Mouse (Mus musculus) layer of hippocampus, adult 9-11 months (tissue): ENCODE measurements around the gene Emx2.

ENCODE experiments used
- DNase-seq: peaks from one replicate; pipeline ENCODE4 v3.0.0; 2022

The Emx2 gene

DNA sequence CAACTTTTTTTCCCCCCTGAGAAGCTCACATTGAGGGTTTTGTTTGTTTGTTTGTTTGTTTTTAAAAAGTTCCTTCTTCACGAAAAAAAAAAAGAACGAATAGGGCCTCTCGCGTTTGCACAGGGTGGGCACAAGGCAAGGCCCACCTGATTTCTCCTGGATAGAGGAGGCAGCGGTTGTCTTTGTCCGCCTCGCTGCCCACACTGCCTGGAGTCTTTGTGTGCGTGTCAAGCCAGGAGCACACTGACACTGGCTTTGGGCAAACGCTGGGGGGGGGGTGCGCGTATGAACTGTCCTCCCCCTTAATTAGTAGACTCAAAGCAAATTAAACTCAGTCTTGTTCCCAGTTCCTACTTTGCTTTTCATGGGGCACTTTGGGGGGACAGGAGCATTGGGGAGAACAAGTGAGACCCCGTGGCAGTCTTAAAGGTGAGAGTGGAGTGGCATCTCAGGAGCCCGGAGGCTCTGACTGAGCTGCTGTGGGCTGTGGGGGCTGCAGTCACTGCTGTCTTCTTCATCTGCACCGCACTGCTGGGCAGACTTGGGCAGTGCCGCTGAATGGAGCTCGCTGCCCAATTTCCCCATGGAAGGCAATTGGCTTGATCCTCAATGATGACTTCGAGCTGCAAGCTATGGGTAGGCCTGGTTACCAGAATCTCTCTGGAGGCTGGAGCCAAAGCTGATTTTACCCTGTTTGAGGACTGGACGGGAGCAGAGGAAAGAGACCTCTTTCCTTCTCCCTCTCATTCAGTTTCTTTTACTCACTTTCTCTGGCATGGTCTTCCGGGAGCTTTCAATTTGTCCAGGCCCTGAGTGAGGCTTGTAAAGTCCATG lies 4.5 kb downstream of the Emx2 start:
- DNase-seq = no peak

DNA sequence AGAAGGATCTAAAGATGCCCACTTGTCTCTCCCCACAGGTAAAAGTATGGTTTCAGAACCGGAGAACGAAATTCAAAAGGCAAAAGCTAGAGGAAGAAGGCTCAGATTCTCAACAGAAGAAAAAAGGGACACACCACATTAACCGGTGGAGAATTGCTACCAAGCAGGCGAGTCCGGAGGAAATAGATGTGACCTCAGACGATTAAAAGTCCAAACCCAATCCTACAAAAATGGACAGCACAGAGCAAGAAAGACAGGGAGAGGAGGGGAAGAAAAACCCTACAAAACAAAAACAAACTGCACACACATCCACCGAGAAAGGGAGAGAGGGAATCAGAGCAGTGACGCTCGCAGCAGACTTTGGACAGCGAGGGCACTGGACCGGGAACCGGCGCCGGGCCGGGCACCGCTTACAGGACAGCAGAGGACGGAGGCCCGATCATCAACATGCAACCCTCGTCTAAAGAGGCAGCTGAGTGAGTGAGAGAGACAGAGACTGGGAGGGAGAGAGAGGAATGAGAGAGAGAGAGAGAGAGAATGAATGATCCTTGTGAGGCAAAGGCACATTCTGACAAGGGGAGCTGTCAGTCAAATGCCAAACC lies 5.8 kb downstream of the Emx2 start:
- no peak for DNase-seq

DNA sequence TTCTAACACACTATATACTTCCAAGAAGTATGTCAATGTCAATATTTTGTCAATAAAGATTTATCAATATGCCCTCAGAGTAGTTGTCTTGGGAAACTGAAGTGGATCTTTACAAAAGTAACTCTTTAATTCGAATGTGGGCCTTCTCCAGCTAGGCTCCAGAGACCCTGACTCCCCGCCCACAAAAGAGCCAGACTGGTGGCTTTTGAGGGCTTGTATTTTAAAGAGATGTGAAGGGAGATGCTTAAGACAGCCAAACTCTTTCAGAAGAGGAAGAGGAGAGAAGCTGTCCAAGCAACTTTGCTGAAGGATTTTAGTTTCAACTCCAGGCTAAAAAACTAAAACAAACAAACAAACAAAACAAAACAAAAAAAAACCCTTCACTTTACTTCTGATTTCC lies 7.1 kb downstream of the Emx2 start:
- no peak for DNase-seq

DNA sequence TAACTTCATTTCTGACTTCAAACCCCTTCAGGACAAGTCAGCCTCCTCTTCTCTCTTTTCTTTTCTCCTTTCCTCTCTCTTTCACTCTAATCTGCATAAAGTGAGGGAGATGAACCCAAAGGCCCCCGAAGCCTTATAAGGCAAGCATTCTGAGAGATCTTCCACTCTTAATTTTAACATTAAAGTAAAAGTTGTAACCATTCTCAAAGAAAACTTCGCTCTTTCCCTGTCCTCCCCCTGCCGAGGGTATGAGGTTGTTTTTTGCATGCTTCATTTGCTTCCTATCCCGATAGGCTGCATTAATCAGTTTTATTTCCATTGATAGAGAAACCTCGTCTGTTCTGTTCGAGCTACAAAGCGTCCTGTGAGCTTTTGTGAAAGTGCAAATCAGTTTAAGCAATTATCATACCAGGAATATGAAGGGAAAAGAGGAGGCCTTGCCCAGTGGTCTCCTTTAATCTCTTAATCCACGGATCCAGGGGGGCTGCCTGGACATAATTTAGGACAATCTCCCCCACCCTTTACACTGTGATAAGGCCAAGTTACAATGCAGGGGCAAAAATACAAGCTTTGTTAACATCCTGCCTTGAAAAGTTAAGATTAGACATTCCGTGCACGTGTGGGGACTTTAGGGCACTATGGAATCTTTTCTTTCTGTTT lies 7.7 kb downstream of the Emx2 start:
- DNase-seq = no peak

DNA sequence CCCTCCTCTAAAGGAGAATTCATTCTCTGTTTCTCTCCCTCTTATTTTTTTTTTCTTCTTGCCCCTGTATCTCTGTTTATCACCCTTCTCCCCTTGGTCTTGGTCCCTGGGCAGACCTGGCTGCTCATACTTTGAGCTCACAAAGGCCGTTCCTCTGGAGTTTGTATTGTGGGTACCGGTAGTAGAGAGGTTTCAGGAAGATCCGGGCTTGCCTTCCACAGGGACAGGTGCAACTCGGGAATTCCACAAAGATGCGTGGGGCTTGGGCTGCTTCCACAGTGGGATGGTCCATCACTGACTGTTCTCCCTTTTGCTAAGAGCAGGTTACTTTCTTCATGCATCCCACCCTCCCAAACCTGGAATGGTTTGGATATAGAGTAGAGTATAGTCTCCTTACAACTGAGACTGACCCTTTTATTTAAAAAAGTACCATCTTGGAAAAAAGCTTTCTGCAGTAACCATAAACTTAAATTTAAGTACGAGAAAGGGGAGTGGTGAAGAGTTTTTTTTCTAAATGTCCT lies 8.3 kb downstream of the Emx2 start:
- no peak for DNase-seq

DNA sequence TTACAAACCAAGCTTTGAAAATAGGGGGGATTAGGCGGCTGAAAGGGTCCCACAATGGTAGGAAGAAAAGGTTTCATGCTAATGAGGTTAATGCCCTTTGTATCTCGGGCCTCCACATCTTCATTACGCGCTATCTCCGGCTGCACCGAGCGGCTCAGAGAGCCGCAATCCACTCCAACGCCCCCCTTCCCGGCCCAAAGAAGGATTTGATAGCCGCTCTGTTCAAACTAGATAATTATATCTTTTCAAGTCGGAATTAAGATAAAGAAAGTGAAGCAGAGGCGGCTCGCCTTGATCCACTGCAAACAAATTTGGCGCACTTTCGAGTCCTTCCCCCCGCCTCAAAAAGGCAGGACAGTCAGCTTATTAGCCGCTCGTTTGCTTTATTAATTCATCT lies 8.8 kb downstream of the Emx2 start:
- no peak for DNase-seq

DNA sequence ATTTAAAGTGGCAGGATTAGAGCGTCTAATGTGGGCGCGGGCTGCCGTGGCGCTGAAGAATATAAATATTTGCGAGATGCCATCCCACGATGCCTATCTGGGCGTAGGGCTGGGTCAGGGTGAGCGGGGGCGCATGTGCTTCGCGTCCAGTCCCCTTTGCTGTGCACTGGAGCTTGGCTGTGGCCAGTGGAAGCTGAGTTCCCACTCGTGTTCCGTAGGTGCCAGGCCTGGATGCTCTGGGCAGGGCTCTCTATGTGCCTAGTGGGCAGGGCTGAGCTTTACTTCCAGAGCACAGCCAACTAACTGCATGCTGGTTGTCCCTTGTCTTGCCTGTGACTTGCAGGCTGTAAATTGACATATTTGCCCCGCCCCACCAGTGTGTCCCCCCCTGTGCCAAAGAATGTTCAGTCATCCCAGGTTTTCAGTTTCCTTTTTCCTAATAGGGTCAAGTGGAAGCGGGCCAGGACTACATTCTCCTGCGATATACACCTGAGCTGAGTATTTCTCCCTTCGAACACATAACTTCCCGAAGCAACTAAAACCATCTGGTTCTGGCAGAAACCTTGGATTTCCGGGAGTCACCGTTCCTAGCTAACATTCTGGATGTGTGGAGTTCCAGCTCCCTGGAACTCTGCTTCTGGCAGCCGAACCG lies 9.4 kb downstream of the Emx2 start:
- DNase-seq = no peak

DNA sequence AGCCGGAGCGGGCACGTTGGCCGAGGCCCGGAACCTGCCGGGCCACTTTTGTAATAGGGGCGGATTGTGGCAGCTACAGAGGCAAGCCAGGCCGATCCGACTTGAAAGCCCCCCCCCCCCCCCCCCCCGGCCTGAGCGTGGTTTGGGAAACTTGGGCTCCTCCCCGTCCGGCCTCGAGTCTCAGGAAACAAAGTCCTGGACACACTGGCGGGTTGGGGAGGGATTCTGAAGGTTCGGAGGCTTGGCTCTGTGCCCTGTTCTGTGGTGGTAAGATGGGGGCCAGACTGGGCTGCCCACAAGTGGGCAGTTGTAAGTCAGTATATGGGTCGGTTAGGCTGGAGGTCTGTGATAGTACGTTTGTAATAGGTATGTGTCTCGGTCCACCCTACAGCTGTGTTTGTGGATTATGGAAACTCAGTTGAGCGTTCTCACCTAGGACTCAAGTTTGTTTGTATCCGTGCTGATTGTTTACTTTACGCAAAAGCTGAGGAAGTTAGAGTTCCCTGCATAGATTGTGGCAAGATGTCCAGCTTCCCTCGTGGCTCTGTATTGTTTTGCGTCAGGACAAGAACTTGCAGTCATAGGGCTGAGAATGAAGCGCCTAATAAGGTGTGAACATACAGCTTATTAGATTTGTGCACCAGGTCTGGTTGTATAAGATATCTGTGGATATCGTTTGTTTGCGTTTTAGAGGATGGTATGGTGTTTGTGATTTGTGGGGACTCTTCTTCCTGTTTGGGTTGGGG lies 10.1 kb downstream of the Emx2 start:
- no peak for DNase-seq

DNA sequence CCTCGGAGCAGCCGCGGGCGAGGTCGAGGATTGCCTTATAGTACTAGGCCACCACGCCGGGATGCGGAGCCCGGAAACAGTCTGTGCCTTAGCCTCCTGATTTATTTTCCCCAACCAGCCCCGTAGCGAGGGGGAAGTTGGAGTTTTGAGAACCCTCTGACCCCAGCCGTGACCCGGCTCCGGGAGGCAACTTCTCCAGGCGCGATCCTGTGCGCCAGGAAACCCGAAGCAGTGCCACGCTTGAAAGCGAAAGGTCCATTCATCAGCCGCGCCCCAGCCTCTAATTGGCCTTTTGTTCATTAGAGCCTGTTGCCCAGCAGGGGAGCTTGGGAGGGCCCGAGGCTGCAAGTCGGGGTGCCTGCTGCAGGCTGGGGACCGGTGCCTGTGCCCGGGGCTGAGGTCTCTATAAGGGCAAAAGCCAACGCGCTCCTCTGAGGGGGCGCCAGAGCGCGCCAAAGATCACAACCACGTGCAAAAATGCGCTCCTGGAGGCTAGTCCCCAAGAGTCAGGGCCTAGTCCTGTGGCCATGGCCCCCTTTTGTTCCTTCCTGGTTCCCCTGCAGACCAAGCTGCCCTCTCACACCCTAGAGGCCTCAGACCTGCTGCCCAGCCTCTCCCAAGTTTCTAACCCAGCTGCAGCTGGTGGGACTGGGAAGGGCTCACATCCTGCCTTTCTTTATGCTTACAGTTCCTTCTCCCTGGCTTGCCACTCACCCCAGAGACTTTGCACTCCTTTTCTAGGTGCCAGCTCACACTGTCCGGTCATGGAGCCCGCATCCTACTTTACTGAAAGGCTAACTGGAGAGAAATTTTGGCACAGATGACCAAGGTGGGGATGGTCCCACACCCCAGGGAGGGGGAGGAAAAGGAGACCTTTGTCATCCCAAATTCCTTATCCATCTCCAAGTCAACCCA lies 11.1 kb downstream of the Emx2 start:
- no peak for DNase-seq

DNA sequence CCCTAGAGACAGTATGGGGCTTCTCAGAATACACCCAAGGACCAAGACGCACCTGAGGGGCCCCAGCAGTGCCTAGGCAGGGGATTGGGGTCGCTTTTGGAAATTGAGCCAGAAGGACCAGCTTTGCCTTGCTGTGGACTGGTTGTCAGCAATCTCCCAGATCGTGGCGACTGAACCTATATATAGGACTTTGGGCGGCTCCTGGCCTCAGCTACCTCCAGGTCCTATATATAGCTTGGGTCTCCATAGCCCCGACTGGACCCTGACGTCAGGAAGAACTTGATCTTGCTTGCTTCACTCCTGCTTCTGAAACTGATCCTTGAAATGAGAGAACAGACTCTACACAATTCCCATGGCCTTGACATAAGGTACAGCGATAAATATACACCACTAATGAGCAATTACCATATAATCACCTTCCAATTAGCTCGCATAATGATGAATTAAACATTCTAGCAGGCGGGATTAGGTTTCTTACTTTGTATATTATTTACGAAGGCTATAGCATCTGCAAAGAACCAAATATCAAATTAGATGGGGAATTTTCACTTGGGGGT lies 12.0 kb downstream of the Emx2 start:
- no peak for DNase-seq

DNA sequence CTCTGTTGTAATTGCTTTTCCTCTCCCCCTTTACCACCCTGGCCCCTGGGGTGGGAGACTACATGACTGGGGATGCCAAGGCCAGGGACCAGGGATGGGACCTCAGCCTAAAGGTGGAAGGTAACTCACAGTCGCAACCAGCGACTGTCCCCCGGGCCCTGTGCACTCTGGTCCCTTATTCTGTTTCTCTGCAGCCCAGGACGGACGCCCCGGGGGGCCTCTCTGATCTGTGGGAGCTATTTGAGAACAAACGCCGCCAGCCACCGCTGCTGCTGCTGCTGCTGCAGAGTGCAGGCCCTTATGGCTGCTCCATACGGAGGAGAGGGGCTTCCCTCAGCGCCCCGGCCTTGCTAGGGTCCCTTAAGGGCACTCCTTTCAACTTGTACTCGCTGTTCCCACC lies 12.7 kb downstream of the Emx2 start:
- DNase-seq = no peak

DNA sequence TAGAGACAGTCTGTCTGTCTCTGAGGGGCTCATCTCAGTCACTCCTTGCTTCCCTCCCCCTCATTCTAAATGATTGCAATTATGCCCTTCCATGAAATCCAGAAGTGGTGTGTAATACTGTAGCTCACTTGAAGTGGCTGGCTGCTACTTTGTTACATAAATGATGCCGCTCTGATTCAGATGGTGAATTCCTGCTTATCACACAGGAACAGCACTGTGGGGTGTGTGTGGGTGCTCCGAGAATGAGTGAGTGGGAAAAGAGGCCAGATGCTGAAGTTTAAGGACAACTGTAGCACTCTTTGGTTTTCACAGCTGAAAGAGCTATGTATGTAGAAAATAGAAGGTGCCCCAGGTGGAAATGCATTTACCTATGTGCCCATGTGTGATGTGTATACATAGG lies 14.7 kb downstream of the Emx2 start:
- no peak for DNase-seq

DNA sequence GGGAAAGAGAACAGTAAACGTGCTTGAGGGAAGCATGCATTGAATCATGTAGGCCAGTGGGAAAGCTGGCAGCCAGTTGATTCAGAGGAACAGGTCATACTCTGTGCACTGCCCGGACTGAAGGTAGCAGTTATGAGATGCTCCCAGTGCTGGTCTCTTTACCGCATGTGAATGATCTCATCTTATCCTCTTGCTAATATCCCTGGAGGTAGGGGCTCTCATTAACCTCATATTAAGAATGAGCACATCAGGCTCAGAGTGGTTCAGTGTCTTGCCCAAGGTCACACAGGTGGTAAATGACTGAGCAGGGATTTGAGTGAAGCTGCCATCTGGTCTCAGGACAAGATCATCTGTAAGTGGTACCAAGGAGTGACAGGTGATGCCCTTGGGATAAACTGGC lies 21.7 kb downstream of the Emx2 start:
- DNase-seq = no peak

DNA sequence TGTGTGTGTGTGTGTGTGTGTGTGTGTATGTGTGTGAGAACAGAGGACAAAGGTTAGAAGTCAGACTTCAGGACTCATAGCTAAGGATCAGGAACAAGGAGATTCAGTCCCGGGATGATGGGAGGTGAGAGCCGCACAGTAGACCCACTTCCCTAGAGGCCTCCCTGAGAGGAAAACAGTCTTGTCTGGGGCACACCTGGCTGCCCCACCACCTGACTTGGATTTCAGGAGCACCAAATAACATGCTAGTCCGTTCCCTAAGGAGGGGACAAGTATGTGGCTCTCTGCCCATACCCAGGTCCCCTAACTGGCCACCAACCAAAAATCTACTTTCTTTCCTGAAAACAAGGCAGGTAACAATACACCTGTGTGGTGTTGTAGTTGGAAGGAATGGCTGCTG lies 22.4 kb downstream of the Emx2 start:
- DNase-seq = no peak

DNA sequence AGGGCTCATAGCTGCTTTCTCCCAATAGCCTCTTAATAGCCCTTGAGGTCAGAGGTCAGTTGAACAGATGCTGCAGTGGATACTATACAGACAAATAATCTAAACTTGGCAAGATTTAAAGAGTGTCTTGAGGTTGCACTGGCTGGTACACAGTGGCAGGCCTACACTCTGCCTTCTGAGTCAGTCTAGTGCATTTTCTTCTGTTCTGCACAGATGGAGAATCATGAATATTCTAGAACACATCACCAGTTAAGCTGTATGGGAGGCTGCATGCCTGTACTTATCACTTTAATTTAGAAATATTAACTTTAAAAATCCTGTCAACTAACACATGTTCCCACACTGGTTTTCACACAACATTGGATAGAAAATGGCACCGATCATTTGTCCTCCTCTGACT lies 34.1 kb downstream of the Emx2 start:
- DNase-seq = peak; percentile 20

DNA sequence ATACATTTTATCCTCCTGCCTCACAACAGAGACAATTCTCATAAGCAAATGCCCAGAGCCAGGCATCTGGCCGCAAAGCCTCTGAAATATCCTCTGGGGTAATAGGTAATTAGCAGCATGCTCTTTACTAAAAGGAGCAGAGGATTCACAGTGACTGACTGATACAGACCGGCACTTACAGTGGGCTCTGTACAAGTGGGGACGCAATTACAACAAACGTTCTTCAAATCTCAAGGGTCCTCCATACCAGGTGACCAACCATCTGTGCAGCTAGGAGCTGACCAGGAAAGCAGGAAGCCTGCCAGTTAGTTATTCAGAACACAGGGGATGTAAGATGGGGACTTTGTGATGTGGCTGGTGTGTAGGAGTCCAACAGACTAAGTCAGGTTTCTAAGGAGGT lies 38.7 kb downstream of the Emx2 start:
- no peak for DNase-seq

DNA sequence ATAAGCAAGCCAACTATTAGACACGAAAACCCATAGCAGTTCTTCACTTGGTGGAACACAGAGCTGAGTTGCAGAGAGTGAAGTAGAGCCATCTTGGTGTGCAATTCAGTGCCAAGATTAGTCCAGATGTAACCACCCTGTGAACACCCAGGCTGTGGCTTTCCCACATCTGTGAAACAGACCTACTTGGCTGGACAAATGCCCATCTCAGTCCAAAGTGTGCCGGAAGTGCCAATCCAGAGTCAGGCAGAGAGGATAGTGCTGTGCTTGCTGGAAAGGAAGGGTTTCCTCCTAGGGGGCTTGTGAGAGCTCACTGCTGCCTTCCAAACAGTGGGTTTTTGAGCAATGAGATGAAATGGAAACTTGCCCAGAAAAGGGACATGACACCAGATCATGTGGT lies 50.7 kb downstream of the Emx2 start:
- no peak for DNase-seq

DNA sequence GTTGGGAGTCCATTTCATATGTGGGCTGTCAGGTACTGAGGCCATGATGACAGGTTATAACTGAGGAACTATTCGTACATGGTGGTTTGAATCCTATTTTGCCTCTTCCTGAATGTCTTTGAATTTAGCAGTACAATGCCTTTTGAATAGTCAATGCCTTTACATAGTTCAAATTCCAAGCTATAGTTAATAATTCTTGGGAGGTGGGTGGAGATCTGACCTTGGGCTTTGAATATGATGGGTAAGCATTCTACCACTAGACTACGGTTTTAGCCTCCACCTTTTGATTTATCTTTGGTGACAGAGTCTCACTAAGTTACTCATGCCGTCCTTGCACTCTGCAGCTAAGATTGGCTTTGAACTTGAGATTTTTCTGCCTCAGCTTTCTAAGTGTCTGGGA lies 55.0 kb downstream of the Emx2 start:
- DNase-seq = no peak
